Mouse (Mus musculus) forebrain, embryonic 16.5 days (tissue): ENCODE results near the gene Nuak1. TPM values are rescaled to one million over a fixed set of nuclear protein-coding genes. Genes with fewer than 3 reads are reported as not detected.

Source experiments
- ATAC-seq: fragments of 200-750 bp; cut with Nextera tagmentation; 2 replicates; pipeline ENCODE4 v1.8.0; 2017; ENCODE audit warnings: mild to moderate bottlenecking, moderate library complexity
- H3K27ac ChIP-seq: fragments of 300-500 bp; sonication (generic); 2 replicates; pipeline ENCODE4 v1.5.1; 2014; ENCODE audit warnings: low read length, control low read depth
- H3K27me3 ChIP-seq: fragments of 300-500 bp; sonication (generic); replicated peaks from 2 replicates; pipeline ENCODE4 v1.6.1; 2014; ENCODE audit warnings: low read length; ENCODE audit not compliant: control insufficient read depth, insufficient read depth
- H3K36me3 ChIP-seq: fragments of 300-500 bp; sonication (generic); 2 replicates; pipeline ENCODE4 v1.6.1; 2014; ENCODE audit not compliant: control insufficient read depth, insufficient read depth
- H3K4me1 ChIP-seq: fragments of 300-500 bp; sonication (generic); replicated peaks from 2 replicates; pipeline ENCODE4 v1.6.1; 2014; ENCODE audit warnings: low read length; ENCODE audit not compliant: control insufficient read depth, insufficient read depth
- H3K4me2 ChIP-seq: fragments of 300-500 bp; sonication (generic); 2 replicates; pipeline ENCODE4 v1.6.1; 2014; ENCODE audit warnings: mild to moderate bottlenecking, low read length, control low read depth
- H3K4me3 ChIP-seq: fragments of 300-500 bp; sonication (generic); replicated peaks from 2 replicates; pipeline ENCODE4 v1.5.1; 2014; ENCODE audit warnings: mild to moderate bottlenecking, low read length, control low read depth
- H3K9ac ChIP-seq: fragments of 300-500 bp; sonication (generic); replicated peaks from 2 replicates; pipeline ENCODE4 v1.6.1; 2014; ENCODE audit warnings: low read depth, low read length, control low read depth
- H3K9me3 ChIP-seq: fragments of 300-500 bp; sonication (generic); 2 replicates; pipeline ENCODE4 v1.6.1; 2016; ENCODE audit warnings: low read length; ENCODE audit not compliant: control insufficient read depth
- WGBS: fragments of 180-500 bp; shearing (Covaris S2); extraction: QIAGEN DNeasy Blood & Tissue Kit; methylation state at CpG from one replicate; pipeline ENCODE4 v1.1.7; 2014; 5-methylcytosine and 5-hydroxymethylcytosine counted together
- polyA plus RNA-seq: library from polyadenylated mRNA; unstranded; fragments of >200 nt; fragmentation: Nextera tagmentation; extraction: Ambion mirVana; gene quantifications from 2 replicates; pipeline ENCODE4 v1.2.1, GENCODE M21; 2015

Gene Nuak1
- polyA plus RNA-seq, 1 experiment from 2014 or later, result 12.5 TPM

DNA sequence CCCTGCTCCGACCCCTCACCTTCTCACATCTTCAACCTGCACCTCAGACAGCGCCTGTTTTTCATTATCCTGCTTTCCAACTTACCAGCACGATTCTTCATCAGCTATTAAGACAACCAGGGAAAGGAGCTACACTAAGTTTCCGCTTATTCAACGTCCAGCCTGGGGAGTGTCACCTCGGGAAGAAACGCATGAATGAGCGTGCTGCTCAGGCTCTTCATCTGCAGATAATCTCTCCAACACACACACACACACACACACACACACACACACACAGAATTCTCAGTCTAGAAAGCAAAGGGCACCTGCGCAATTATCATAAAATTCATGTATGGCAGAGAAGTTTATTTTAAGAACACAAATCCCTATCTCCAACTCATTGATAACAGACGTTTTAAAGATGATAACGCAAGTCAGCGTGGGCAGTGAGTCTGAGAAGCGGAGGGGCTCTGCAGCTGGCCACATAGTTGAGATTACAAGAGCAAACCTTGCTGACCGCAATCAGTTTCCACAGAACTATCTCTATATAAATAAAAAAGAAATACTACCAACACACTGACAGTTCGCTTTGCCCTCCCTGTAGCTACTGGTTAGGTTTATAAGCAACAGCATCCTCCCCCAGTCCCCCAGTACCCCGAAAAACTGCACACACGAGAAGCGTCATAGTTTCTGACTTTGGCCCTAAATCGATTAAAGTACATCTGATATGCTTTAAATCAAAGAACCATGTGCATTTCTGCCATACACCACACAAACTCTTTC, 1.8 kb downstream of the Nuak1 start:
- Histone ChIP-seq H3K9ac (peak overlapping the region; percentile 98), H3K36me3 (no peaks in the 10 kb centered on the region), H3K4me1 (peaks cover 52% of the 10 kb centered on the region), H3K27me3 (no peaks in the 10 kb centered on the region), H3K4me3 (peak overlapping the region; percentile 77), H3K9me3 (no peaks in the 10 kb centered on the region), H3K4me2 (peak overlapping the region; percentile 91), H3K27ac (peak overlapping the region; percentile 93)
- 44% methylated on average over 19 of the region's 19 CpGs for WGBS
- no peak for ATAC-seq

DNA sequence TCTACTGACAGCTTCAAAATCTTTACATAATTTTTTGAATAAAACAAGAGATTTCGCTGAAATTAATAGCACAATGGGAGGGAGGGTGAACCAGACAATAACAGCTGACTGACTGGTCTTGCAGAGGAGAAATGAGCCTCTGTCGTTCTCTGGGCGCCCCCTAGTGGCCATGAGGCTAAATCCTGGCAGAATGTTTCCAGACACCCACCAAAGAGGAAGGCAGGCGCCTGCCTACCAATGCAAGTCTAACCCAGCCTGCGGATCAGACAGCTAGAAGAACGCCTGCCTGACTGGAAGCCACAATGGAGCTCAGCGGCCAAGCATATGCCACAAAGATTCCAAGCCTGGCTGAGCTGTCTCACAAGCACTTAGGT, 2.4 kb downstream of the Nuak1 start:
- Histone ChIP-seq H3K4me2 (peak overlapping the region; percentile 91), H3K36me3 (no peaks in the 10 kb centered on the region), H3K9ac (peak overlapping the region; percentile 98), H3K27ac (peak overlapping the region; percentile 93), H3K27me3 (no peaks in the 10 kb centered on the region), H3K9me3 (no peaks in the 10 kb centered on the region), H3K4me1 (peaks cover 52% of the 10 kb centered on the region), H3K4me3 (peak overlapping the region; percentile 77)
- ATAC-seq, result peak; percentile 79
- WGBS, result under 1% methylated on average over 7 of the region's 7 CpGs

DNA sequence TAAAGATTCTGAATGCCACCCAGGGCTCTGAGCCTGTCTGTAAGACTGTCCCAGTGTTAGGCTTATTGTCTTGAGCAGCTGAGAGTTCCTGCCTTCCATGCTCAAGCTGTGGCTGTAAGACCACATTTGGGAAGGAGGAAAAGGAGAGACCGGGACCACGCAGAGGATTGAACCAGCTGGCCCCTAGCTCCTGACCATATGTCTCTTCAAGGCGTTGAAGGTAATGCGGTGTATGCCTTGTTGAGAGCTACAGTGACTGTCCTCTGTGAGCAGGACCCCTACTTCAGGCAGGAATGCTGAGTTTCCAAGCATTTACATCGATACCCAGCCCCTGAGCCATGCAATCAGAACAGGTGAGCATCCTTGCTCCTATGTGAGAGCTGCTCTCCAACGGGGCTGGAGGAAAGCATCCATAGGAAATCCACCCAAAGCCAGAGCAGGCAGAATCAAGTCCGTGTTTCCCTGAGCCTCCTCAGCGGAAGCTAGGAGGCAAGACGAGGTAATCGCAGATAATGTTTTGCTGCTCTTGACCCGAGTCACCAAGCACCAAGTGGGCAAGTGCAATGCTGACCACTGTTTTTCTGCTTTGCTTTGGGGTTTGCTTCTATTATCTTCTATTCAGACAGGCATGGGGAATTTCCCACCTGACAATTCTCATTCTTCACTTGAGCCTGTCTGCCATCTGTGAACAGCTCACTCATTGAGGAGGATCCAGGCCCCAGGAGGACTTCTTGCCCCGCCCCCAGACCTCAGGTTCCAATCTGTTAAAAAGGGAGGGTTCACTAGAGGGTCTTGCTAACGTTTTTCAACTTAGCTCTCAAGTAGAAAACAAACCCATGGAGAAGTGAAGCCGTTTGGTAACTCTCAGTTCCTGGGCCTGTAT, 3.0 kb downstream of the Nuak1 start:
- Histone ChIP-seq H3K27ac (peak overlapping the region; percentile 90), H3K9me3 (no peaks in the 10 kb centered on the region), H3K4me1 (peaks cover 50% of the 10 kb centered on the region), H3K4me2 (peak overlapping the region; percentile 91), H3K36me3 (no peaks in the 10 kb centered on the region), H3K9ac (peak overlapping the region; percentile 47), H3K4me3 (peak overlapping the region; percentile 77), H3K27me3 (no peaks in the 10 kb centered on the region)
- WGBS, result 27% methylated on average over 14 of the region's 14 CpGs
- ATAC-seq, result peak; percentile 30

DNA sequence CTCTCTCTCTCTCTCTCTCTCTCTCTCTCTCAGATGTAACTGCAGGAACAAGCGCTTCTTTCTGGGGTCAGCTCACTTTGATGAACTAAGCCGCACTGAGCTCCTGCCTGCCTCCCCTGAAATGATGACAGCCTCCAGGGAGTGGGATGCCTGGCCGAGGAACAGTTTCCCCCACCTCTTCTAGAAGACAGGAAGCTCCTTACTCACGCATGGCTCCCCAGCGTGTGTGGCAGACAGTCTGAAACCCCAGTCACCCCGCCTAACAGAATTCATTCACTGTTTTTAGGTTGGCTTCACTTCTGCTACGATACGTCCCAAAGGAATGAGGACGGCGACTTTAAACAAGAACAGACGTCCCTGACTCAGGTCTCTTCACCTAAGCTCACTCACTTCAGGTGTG, 4.5 kb downstream of the Nuak1 start:
- Histone ChIP-seq H3K27me3 (no peaks in the 10 kb centered on the region), H3K4me2 (peak overlapping the region; percentile 91), H3K4me3 (peak overlapping the region; percentile 4; the same call in 1 of the 2 replicates), H3K9ac (peak overlapping the region; percentile 33), H3K9me3 (no peaks in the 10 kb centered on the region), H3K27ac (no peak overlapping the region), H3K4me1 (peaks cover 40% of the 10 kb centered on the region), H3K36me3 (no peaks in the 10 kb centered on the region)
- ATAC-seq, result no peak
- WGBS, result 49% methylated on average over 11 of the region's 11 CpGs

DNA sequence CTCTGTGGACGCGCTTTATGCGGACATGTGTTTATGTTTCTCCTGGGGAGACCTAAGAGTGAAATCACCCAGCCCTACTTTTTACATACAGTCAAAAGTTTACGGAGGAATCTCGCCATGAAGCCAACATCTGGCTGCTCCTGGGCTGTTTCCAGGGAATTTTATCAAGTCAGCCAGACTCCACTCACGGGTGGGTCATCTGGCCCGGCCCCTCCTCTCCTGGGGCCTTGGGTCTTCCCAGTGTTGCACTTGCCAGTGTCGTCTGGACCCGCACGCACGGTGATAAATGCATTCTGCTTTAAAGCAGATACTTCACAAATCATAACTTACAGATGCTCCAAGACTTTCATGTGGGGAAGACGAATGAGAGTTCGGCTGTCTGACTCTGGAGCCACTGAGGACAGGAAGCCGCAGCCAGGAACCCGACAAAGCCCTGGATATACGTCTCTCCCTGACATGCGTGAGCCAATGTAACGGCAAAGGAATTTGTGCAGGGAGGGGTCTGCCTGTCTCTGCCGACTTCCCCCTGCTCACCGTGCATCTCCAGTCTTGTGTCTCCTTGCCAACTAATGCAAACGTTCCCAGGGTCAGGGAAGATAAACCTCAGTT, 7.1 kb downstream of the Nuak1 start:
- WGBS, result 90% methylated on average over 21 of the region's 21 CpGs
- Histone ChIP-seq H3K27ac (no peak overlapping the region), H3K4me2 (no peak overlapping the region), H3K4me3 (no peak overlapping the region), H3K4me1 (peaks cover 30% of the 10 kb centered on the region), H3K36me3 (no peaks in the 10 kb centered on the region), H3K9ac (no peak overlapping the region), H3K27me3 (no peaks in the 10 kb centered on the region), H3K9me3 (no peaks in the 10 kb centered on the region)
- ATAC-seq, result no peak

DNA sequence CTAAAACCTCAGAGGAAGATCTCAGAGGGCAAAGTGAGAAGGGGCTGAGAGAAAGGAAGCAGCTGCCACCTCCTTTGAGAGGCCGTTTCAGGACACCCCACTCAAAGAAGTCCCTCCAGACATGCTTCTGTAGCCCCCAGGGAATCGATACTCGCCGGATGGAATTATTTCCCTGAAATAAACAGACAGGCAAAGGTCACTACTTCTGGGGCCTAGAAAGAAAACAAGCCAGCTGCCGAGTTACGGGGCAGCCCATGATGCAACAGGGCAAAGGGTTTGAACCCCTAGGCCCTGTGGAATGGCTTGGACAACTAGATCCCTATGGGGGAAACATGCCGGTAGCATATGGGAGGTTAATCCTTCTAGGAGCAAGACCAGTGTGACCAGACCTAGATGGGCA, 16.0 kb downstream of the Nuak1 start:
- Histone ChIP-seq H3K36me3 (no peaks in the 10 kb centered on the region), H3K4me1 (peaks cover 6% of the 10 kb centered on the region; the same call in 1 of the 2 replicates), H3K27ac (no peak overlapping the region), H3K9ac (no peak overlapping the region), H3K27me3 (no peaks in the 10 kb centered on the region), H3K9me3 (no peaks in the 10 kb centered on the region), H3K4me2 (no peak overlapping the region), H3K4me3 (no peak overlapping the region)
- no peak for ATAC-seq
- 84% methylated on average over 7 of the region's 7 CpGs for WGBS

DNA sequence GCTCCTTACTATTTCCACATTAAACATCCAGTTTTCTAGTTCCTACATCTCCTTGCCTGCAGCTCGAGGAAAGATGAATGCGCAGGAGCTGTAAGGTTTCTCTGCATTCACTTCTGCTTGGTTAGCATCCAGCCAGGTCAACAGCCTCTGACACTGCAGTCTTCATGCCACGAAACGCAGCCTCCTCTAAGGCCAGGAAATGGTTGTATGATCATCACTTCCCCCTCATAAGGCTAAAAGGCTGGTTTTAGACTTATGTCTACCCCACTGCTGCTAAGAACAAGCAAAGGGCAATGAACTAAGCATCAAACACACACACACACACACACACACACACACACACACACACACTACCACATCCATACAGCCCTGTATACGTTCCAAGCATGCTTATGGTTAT, 16.5 kb downstream of the Nuak1 start:
- no peaks in the 10 kb centered on the region for H3K9me3 ChIP-seq
- no peaks in the 10 kb centered on the region for H3K27me3 ChIP-seq
- 87% methylated on average over 5 of the region's 5 CpGs for WGBS
- no peaks in the 10 kb centered on the region for H3K36me3 ChIP-seq
- no peak overlapping the region for H3K4me3 ChIP-seq
- no peak overlapping the region for H3K4me2 ChIP-seq
- peaks cover 6% of the 10 kb centered on the region; the same call in 1 of the 2 replicates for H3K4me1 ChIP-seq
- no peak overlapping the region for H3K27ac ChIP-seq
- ATAC-seq, result no peak
- no peak overlapping the region for H3K9ac ChIP-seq

DNA sequence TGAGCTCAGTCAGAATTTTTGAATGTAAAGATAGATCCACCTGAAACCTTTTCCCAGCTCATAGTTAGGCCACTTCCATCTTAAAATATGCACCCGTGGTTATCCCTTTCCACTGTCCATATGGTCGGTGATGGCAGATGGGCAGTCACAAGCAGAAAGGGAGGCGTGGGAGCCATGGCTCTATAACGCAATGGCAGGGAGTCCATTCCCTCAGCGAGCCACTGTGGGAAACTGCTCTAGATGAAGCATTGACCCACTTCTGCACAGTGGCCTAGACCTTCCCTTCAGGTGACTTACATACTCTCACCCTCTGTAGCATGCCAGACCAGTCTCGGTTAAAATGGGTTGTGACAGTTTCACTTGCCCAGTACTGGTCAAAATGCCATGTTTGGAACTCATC, 19.8 kb downstream of the Nuak1 start:
- Histone ChIP-seq H3K4me1 (peaks cover 17% of the 10 kb centered on the region), H3K4me3 (no peak overlapping the region), H3K9me3 (no peaks in the 10 kb centered on the region), H3K9ac (no peak overlapping the region), H3K4me2 (no peak overlapping the region), H3K27me3 (no peaks in the 10 kb centered on the region), H3K27ac (no peak overlapping the region), H3K36me3 (no peaks in the 10 kb centered on the region)
- WGBS, result 86% methylated on average over 6 of the region's 6 CpGs
- ATAC-seq, result no peak

DNA sequence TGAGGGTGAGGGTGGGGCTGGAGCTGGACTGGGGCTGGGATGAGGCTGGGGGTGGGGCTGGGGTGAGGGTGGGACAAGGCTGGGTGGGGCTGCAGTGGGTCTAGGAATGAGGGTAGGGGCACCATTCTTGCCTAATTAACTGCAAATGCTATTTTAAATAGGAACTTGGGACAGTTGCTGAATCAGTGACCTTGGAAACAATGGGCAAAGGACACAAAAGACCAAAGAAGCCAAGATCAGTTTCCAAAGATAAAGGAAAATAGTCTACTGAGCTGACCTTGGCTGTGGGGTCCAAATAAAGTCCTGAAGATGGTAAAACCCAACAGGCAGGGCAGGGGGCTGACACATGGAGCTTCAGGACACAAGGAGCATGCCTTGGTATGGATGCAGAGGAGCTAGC, 22.0 kb downstream of the Nuak1 start:
- no peaks in the 10 kb centered on the region for H3K36me3 ChIP-seq
- no peaks in the 10 kb centered on the region for H3K9me3 ChIP-seq
- H3K4me2 ChIP-seq, result no peak overlapping the region
- H3K27ac ChIP-seq, result no peak overlapping the region
- H3K9ac ChIP-seq, result no peak overlapping the region
- ATAC-seq, result no peak
- peaks cover 35% of the 10 kb centered on the region for H3K4me1 ChIP-seq
- H3K27me3 ChIP-seq, result no peaks in the 10 kb centered on the region
- H3K4me3 ChIP-seq, result no peak overlapping the region
